Mouse (Mus musculus): ENCODE data around the gene Ephb2. TPM values are rescaled to one million over a fixed set of nuclear protein-coding genes. Genes with fewer than 3 reads are reported as not detected.

Ephb2 gene
- total RNA-seq, 1 experiment from 2014 or later = 3.9 TPM

DNA sequence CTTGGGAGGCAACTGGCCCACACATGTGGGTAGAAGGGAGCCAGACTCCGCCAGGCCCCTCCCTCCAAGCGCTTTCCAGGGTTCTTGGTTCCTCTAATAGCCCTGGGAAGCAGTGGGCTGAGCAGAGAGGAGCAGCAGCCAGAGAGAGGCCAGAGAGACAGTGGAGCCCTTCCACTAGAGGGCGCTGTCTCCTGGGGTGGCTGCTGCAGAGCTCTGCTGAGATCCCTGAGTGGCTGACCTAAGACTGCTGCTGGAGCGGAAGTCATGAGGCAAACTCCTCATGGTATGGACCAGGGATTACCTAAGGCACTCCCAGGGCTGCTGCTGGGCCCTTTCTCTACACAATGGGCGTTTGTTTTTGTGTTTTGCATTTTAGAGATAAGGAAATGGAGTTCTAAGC lies 20.4 kb downstream of the Ephb2 start:
- ATAC-seq (replicated peaks in 1 of 2; ENCODE audit: insufficient read depth in 1 of 2, low FRiP score in 2 of 2, low TSS enrichment in 1 of 2, low read depth in 1 of 2, poor library complexity in 2 of 2, severe bottlenecking in 2 of 2) = peak in 1 of 2 experiments; percentile 20; a peak in 1 of 4 replicates

- ATAC-seq (replicated peaks in 1 of 2; ENCODE audit: insufficient read depth in 1 of 2, low FRiP score in 2 of 2, low TSS enrichment in 1 of 2, low read depth in 1 of 2, poor library complexity in 2 of 2, severe bottlenecking in 2 of 2) = 0 out of 4 replicates have a peak, but pooled peaks of 1 of the 2 experiments have one; percentile 8
Measured at GRCm38 (mm10) chr4:136812543-136812942, 23.2 kb downstream of the Ephb2 start.

DNA sequence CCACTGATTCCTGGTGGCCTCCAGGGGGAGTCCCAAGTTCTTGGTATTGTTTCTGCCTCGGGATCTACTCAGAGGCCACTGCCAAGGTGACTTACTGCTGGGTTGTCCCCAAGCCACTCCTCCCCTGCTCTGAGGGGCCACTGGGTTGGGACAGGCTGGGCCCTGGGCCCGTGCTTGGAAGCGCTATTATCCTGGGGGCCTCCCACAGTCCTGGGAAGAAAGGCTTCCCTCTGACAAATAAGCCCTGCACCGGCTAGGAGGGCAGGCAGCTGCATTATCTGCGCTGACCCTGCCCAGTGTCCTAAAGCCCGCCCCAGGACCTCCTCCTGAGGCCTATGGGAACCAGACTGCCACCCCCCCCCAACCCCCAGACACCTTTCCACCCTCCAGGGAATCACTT lies 24.2 kb downstream of the Ephb2 start:
- no peak for ATAC-seq (replicated peaks in 1 of 2; ENCODE audit: insufficient read depth in 1 of 2, low FRiP score in 2 of 2, low TSS enrichment in 1 of 2, low read depth in 1 of 2, poor library complexity in 2 of 2, severe bottlenecking in 2 of 2)

GRCm38 (mm10) chr4:136808478-136808877 lies 27.3 kb downstream of the Ephb2 start:
- ATAC-seq (replicated peaks in 1 of 2; ENCODE audit: insufficient read depth in 1 of 2, low FRiP score in 2 of 2, low TSS enrichment in 1 of 2, low read depth in 1 of 2, poor library complexity in 2 of 2, severe bottlenecking in 2 of 2) = peak; percentile 52 to 71

- ATAC-seq (replicated peaks in 1 of 2; ENCODE audit: insufficient read depth in 1 of 2, low FRiP score in 2 of 2, low TSS enrichment in 1 of 2, low read depth in 1 of 2, poor library complexity in 2 of 2, severe bottlenecking in 2 of 2) = no peak
Measured at GRCm38 (mm10) chr4:136807448-136808009, 28.3 kb downstream of the Ephb2 start.

GRCm38 (mm10) chr4:136806254-136806653 lies 29.5 kb downstream of the Ephb2 start:
- no peak for ATAC-seq (replicated peaks in 1 of 2; ENCODE audit: insufficient read depth in 1 of 2, low FRiP score in 2 of 2, low TSS enrichment in 1 of 2, low read depth in 1 of 2, poor library complexity in 2 of 2, severe bottlenecking in 2 of 2)

DNA sequence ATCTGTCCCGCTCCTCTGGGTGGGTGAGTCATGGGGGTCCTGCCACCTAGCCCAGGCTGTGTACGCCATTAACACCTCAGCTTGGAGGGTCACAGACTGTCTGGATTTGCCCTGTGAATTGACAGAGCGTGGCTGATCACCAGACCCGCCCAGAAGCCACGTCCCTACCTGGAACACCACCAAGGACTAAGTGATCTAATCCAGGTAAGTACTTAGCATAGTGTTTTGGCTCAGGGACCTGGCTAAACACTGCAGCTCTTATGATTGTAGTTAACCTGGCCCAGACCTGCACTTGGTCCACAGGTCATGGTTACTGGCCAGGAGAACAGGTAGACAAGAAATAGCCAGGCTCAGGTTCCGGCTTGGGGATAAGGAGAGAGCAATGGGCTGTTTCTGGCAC lies 31.4 kb downstream of the Ephb2 start:
- ATAC-seq (replicated peaks in 1 of 2; ENCODE audit: insufficient read depth in 1 of 2, low FRiP score in 2 of 2, low TSS enrichment in 1 of 2, low read depth in 1 of 2, poor library complexity in 2 of 2, severe bottlenecking in 2 of 2) = no peak

DNA sequence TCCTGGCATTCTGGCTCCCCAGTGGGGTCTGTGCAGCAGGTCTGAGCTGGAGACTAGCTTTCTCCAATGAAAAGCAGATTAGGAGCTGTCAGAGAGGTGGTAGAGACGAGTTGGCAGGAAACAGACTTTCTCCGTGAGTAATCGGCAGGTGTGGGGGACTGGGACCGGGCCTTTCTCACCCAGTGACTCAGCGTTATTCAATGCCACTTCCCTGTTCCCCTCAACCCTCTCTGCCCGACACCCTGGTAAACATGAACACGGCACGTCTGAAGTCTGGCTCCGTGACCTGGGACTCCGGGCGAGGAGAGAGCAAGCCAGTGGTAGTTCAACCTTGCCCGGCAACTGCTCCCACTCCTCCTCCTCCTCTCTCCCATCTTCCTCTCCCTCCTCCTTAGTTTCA lies 33.3 kb downstream of the Ephb2 start:
- ATAC-seq (replicated peaks in 1 of 2; ENCODE audit: insufficient read depth in 1 of 2, low FRiP score in 2 of 2, low TSS enrichment in 1 of 2, low read depth in 1 of 2, poor library complexity in 2 of 2, severe bottlenecking in 2 of 2) = peak; percentile 80 to 90

DNA sequence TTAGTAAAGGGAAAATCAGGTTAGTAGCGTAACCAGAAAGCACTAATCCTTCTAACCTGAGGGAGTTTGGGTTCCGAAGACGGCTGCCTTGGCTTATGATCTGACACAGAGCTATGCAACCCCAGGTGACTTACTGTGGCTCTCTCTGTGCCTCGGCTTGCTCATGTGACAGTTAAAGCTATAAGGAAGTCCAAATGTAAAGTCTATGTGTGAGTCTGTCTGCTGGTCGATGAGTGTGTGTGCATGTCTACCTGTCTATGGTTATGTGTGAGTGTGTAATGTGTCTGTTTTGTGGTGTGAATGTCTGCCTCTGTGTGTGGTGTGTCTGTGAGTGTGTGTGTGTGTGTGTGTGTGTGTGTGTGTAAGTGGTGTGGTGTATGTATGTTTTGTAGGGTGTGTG lies 33.8 kb downstream of the Ephb2 start:
- ATAC-seq (replicated peaks in 1 of 2; ENCODE audit: insufficient read depth in 1 of 2, low FRiP score in 2 of 2, low TSS enrichment in 1 of 2, low read depth in 1 of 2, poor library complexity in 2 of 2, severe bottlenecking in 2 of 2) = no peak

- no peak for ATAC-seq (replicated peaks in 1 of 2; ENCODE audit: insufficient read depth in 1 of 2, low FRiP score in 2 of 2, low TSS enrichment in 1 of 2, low read depth in 1 of 2, poor library complexity in 2 of 2, severe bottlenecking in 2 of 2)
Measured at GRCm38 (mm10) chr4:136801463-136801862, 34.3 kb downstream of the Ephb2 start.

DNA sequence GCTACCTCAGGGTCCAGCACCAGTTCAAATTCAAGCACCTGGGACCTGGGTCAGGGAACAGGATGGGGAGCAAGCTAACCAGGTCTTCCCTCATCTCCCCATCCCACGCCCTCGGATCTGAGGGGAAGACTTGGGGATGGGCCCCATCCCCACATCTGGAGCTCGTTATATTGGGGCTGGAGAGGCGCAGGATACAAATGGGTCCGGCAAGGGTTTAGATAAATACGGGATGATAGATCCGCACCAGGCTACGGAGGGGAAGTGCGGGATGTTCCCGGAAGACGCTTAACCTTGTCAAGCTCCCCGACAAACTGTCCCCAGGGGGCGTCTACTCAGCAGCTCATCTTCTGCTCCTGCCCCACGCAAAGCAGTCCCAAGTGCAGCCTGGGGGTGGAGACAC lies 35.4 kb downstream of the Ephb2 start:
- ATAC-seq (replicated peaks in 1 of 2; ENCODE audit: insufficient read depth in 1 of 2, low FRiP score in 2 of 2, low TSS enrichment in 1 of 2, low read depth in 1 of 2, poor library complexity in 2 of 2, severe bottlenecking in 2 of 2) = no peak

DNA sequence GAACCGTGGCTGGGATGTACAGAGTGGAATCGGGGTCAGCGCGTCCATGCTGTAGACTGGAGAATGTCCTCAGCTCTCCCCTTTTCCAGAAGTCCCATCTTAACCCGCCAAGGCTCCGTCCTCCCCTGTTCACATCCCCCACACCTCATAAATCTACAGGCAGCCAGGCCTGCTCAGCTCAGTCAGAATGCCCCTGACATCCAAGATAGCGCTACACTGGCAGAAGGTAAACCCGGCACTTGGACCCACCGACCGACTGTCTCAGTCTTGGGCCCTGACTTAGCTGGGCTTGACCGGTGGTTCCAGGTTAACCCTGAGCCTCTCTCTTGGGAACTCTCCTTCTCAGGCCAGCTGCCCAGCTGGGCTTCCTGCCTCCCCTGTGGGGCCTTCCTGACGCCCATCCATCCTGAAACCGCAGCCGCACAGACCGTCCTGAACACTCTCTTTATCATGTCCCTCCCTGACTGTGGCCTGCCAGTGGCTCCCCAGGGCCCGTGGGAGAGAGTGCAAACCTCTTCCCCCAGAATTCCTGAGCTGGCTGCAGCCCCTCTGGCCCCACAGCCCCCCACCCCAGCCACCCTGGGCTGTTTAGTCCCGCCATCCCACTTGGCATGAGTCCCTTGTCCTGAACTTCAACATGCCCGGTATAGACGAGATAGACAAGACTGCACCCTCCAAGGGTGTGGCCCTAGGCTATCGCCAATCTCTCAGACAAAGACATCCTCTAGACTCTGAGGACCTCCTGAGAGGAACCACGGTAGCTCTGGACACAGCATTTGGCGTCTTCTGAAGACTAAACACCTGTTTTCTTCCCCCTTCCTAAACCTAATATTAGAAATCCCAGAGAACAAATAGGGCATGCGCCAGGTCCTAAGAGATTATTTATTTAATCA lies 37.9 kb downstream of the Ephb2 start:
- ATAC-seq (replicated peaks in 1 of 2; ENCODE audit: insufficient read depth in 1 of 2, low FRiP score in 2 of 2, low TSS enrichment in 1 of 2, low read depth in 1 of 2, poor library complexity in 2 of 2, severe bottlenecking in 2 of 2) = no peak

DNA sequence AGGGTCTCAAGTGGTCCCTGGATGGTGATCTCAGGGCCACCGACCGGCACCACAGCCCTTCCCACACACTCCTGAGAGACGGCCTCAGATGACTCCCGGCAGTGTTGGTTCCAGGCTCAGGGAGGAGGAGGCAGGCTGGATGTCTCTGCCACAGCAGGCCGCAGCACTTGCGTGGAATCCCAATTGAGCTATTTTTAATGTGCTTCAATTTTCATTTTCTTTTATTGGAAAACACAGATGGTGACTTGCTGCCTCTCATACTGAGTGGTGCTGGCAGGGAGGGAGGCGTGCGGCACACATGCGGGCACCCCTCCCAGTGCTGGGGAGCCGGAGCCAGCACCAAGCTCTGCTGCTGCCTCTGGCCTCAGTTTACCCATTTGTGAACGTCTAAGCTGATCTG lies 42.5 kb downstream of the Ephb2 start:
- ATAC-seq (replicated peaks in 1 of 2; ENCODE audit: insufficient read depth in 1 of 2, low FRiP score in 2 of 2, low TSS enrichment in 1 of 2, low read depth in 1 of 2, poor library complexity in 2 of 2, severe bottlenecking in 2 of 2) = no peak

GRCm38 (mm10) chr4:136789821-136790220 lies 46.0 kb downstream of the Ephb2 start:
- ATAC-seq (replicated peaks in 1 of 2; ENCODE audit: insufficient read depth in 1 of 2, low FRiP score in 2 of 2, low TSS enrichment in 1 of 2, low read depth in 1 of 2, poor library complexity in 2 of 2, severe bottlenecking in 2 of 2) = peak; percentile 20 to 25; a peak in 1 of 4 replicates

- ATAC-seq (replicated peaks in 1 of 2; ENCODE audit: insufficient read depth in 1 of 2, low FRiP score in 2 of 2, low TSS enrichment in 1 of 2, low read depth in 1 of 2, poor library complexity in 2 of 2, severe bottlenecking in 2 of 2) = no peak
Measured at GRCm38 (mm10) chr4:136787357-136787756, 48.4 kb downstream of the Ephb2 start.

- no peak for ATAC-seq (replicated peaks in 1 of 2; ENCODE audit: insufficient read depth in 1 of 2, low FRiP score in 2 of 2, low TSS enrichment in 1 of 2, low read depth in 1 of 2, poor library complexity in 2 of 2, severe bottlenecking in 2 of 2)
Measured at GRCm38 (mm10) chr4:136786453-136787276, 49.1 kb downstream of the Ephb2 start.

GRCm38 (mm10) chr4:136783552-136784150 lies 52.1 kb downstream of the Ephb2 start:
- ATAC-seq (replicated peaks in 1 of 2; ENCODE audit: insufficient read depth in 1 of 2, low FRiP score in 2 of 2, low TSS enrichment in 1 of 2, low read depth in 1 of 2, poor library complexity in 2 of 2, severe bottlenecking in 2 of 2) = no peak

DNA sequence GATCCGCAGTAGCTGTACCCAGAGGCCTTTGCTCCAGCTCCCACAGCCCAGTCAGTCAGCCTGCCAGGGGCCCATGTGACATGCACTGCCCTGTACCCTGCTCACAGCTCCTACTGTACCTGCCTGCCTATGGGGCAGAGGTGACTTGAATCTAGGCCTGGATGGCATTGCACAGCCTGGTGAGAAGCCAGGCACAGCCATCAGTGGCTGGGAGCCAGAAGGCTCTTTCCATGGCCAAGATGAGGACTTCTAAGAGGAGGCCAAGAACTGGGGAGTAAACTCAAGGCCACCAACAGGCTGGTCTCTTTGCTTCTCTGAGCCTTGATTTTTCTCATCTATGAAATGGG lies 53.2 kb downstream of the Ephb2 start:
- no peak for ATAC-seq (replicated peaks in 1 of 2; ENCODE audit: insufficient read depth in 1 of 2, low FRiP score in 2 of 2, low TSS enrichment in 1 of 2, low read depth in 1 of 2, poor library complexity in 2 of 2, severe bottlenecking in 2 of 2)

Data from hematopoietic stem cell, adult 5-6 weeks (primary cell).